Comparison of ENCODE assay signal across 1 mouse cellular context in the genomic region with DNA sequence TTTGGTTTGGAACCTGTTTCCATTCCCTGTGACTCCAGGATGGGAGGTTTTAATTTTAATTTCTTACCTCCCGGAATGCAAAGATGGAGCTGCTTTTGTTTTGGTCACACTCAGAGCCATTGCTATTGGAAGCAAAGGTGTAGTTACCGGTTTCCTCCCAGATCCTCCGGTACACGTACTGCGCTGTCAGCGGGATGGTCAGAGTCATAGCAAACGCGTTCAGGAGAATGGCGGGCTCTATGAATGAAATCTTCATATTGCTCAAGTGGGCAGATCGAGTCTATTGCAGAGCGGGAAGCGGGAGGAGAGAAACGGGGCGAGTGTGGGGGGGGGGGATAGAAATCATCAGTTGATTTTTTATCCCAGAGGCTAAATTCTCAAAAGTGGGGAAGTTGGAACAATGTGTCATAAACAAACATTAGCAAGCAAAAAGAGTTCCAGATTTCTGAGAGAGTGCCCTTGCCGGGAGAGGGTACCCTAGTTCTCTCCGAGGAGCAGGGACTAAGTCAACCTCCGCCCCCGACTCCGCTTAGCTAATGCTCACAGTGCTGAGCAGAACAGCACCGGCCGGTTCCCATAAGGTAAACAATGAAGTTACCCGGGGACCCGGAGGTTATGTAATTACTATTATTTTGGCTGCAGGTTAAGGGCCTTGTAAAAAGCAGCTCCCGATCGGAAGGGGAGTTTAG.
A peak's percentile ranks its signal among the peaks of the same experiment; 100 is the strongest.
TF ChIP-seq lines count a peak whose summit lies in the region.

No protein-coding gene starts in this region.

TF ChIP-seq in MEL, 35 proteins besides CTCF, POLR2A, EP300 and RAD21:
- TF ChIP-seq MAFK (IDR thresholded peaks at IDR 0.05; ENCODE audit: borderline replicate concordance, low read depth, low read length), result no peak
- no peak for TF ChIP-seq E2F4 (IDR thresholded peaks at IDR 0.05; ENCODE audit: borderline replicate concordance, low read depth, low read length)
- TF ChIP-seq USF2 (IDR thresholded peaks at IDR 0.05; ENCODE audit: borderline replicate concordance in 1 of 2, insufficient read depth in 1 of 2, low read depth in 1 of 2, low read length in 2 of 2), result no peak
- TF ChIP-seq SIN3A (IDR thresholded peaks at IDR 0.05; ENCODE audit: low read length), result peak; percentile 53; the same call in 1 of the 2 replicates
- no peak for TF ChIP-seq ZNF384 (IDR thresholded peaks at IDR 0.05; ENCODE audit: low read depth, low read length)
- TF ChIP-seq BHLHE40 (IDR thresholded peaks at IDR 0.05; ENCODE audit: borderline replicate concordance, low read depth, low read length), result no peak
- no peak for TF ChIP-seq MEF2A (IDR thresholded peaks at IDR 0.05; ENCODE audit: extremely low read depth, insufficient replicate concordance, low read depth, low read length, poor library complexity, severe bottlenecking)
- no peak for TF ChIP-seq GATA1 (IDR thresholded peaks at IDR 0.05; ENCODE audit: low read depth, low read length)
- peak; percentile 34; the same call in 1 of the 2 replicates for TF ChIP-seq MAZ (IDR thresholded peaks at IDR 0.05; ENCODE audit: low read depth, low read length)
- no peak for TF ChIP-seq POLR2AphosphoS5 (IDR thresholded peaks at IDR 0.05; ENCODE audit: borderline replicate concordance, low read depth, low read length)
- 0 out of 2 replicates have a peak, but pooled peaks have one; percentile 11 for TF ChIP-seq MAX (IDR thresholded peaks at IDR 0.05; ENCODE audit: low read length)
